Mouse (Mus musculus) E14TG2a.4 (cell line): ENCODE measurements around the gene Gli3.

ENCODE experiments used
- CTCF ChIP-seq: conservative IDR thresholded peaks from 2 replicates; pipeline ENCODE4 v1.5.1; 2014; ENCODE audit warnings: low read length
- NANOG ChIP-seq: IDR thresholded peaks from 2 replicates; pipeline ENCODE4 v1.6.1; 2014; ENCODE audit warnings: borderline replicate concordance, low read length, mixed read lengths
- POU5F1 ChIP-seq: IDR thresholded peaks from 2 replicates; pipeline ENCODE4 v1.6.1; 2014; ENCODE audit warnings: low read length, borderline replicate concordance

- no peak for TF ChIP-seq CTCF
- TF ChIP-seq POU5F1 = no peak
- TF ChIP-seq NANOG = no peak
Observed at GRCm38 (mm10) chr13:15556646-15557098, 93.6 kb downstream of the Gli3 start.
